ENCODE assay signal across 8 mouse cellular contexts in the genomic region with DNA sequence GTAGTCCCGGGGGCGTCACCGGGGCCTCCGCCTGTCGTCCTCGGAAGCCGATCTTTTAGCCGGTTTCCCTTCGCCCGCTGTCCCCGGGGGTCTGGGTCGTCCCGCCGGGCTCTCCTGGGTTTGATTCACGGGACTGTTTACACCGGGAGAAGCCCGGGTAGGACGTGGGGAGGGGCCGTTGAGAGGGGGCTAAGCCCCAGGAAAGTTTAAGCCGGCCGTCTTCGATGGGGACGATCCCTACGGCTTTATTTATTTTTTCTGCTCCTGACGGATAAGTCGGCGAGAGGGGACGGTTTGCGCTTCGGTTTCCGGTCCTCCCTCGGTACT. TPM values are rescaled to one million over a fixed set of nuclear protein-coding genes. Genes with fewer than 3 reads are reported as not detected.
DNase-seq lines count a peak whose midpoint lies in the region; ATAC-seq and TF ChIP-seq lines count a peak whose summit lies in the region.

No protein-coding gene starts in this region.

- TF ChIP-seq EP300 in stomach, postnatal 0 days (optimal IDR thresholded peaks at IDR 0.05) = no peak

- no peaks in the 10 kb centered on the region for H3K36me3 ChIP-seq in thymus, adult 2 months (ENCODE audit: control insufficient read depth, insufficient read depth, low read length)
- H3K36me3 ChIP-seq in limb, embryonic 15.5 days = peaks cover 6% of the 10 kb centered on the region; the same call in 1 of the 2 replicates
- H3K36me3 ChIP-seq in stomach, postnatal 0 days (ENCODE audit: control insufficient read depth, insufficient read depth, low read length) = no peaks in the 10 kb centered on the region

- no peaks in the 10 kb centered on the region for H3K9me3 ChIP-seq in limb, embryonic 15.5 days
- no peaks in the 10 kb centered on the region for H3K9me3 ChIP-seq in stomach, postnatal 0 days (ENCODE audit: control insufficient read depth, low read length)

- TF ChIP-seq POLR2A in thymus, adult 2 months (IDR thresholded peaks at IDR 0.05; ENCODE audit: control insufficient read depth, extremely low read depth, insufficient read depth, low read length, poor library complexity) = no peak

- H3K9ac ChIP-seq in limb, embryonic 15.5 days = peak overlapping the region; percentile 88
- peak overlapping the region; percentile 93 for H3K9ac ChIP-seq in stomach, postnatal 0 days (ENCODE audit: low read length)

- peak; percentile 49 for ATAC-seq in limb, embryonic 15.5 days (ENCODE audit: insufficient number of reproducible peaks, low FRiP score, low TSS enrichment, low read depth)
- ATAC-seq in stomach, postnatal 0 days (ENCODE audit: low FRiP score, low TSS enrichment) = no peak

- no peak for DNase-seq in gastrocnemius, adult 2 months
- DNase-seq in gastrocnemius, postnatal 10 days = no peak
- DNase-seq in thymus, adult 2 months = no peak
- no peak for DNase-seq in thymus, postnatal 25 days
- no peak for DNase-seq in stomach, postnatal 0 days (ENCODE audit: low spot score)
- DNase-seq in cerebellum, postnatal 36 days = no peak
- no peak for DNase-seq in spleen, postnatal 4 days (ENCODE audit: low spot score in 2 of 2)

- peak overlapping the region; percentile 67 for H3K4me2 ChIP-seq in limb, embryonic 15.5 days
- peak overlapping the region; percentile 89 for H3K4me2 ChIP-seq in stomach, postnatal 0 days (replicated peaks; ENCODE audit: low read depth)

- no peak for TF ChIP-seq CTCF in gastrocnemius, adult 2 months (IDR thresholded peaks at IDR 0.05)
- no peak for TF ChIP-seq CTCF in thymus, adult 2 months (IDR thresholded peaks at IDR 0.05; ENCODE audit: borderline replicate concordance, control insufficient read depth, extremely low read depth, insufficient read depth, low read length, poor library complexity)
- TF ChIP-seq CTCF in stomach, postnatal 0 days (IDR thresholded peaks at IDR 0.05; ENCODE audit: low read depth) = no peak

- under 1% methylated on average over 32 of the region's 32 CpGs for WGBS in thymus, adult 2 months
- WGBS in limb, embryonic 15.5 days = under 1% methylated on average over 32 of the region's 32 CpGs
- WGBS in stomach, postnatal 0 days = under 1% methylated on average over 32 of the region's 32 CpGs

- peaks cover 15% of the 10 kb centered on the region for H3K4me1 ChIP-seq in thymus, adult 2 months (replicated peaks; ENCODE audit: control insufficient read depth, insufficient read depth, low read length)
- peaks cover 25% of the 10 kb centered on the region for H3K4me1 ChIP-seq in limb, embryonic 15.5 days
- H3K4me1 ChIP-seq in stomach, postnatal 0 days (replicated peaks; ENCODE audit: control insufficient read depth, insufficient read depth) = 0 out of 2 replicates have a peak, but pooled peaks cover 12% of the 10 kb centered on the region

- H3K27me3 ChIP-seq in thymus, adult 2 months (ENCODE audit: control insufficient read depth, insufficient read depth, low read length) = no peaks in the 10 kb centered on the region
- H3K27me3 ChIP-seq in limb, embryonic 15.5 days = no peaks in the 10 kb centered on the region
- H3K27me3 ChIP-seq in stomach, postnatal 0 days (ENCODE audit: control insufficient read depth, insufficient read depth, low read length) = no peaks in the 10 kb centered on the region

- peak overlapping the region; percentile 96 for H3K27ac ChIP-seq in gastrocnemius, adult 2 months
- H3K27ac ChIP-seq in thymus, adult 2 months (ENCODE audit: control insufficient read depth, insufficient read depth, low read length) = peak overlapping the region; percentile 52; the same call in 1 of the 2 replicates
- peak overlapping the region; percentile 98 for H3K27ac ChIP-seq in limb, embryonic 15.5 days
- H3K27ac ChIP-seq in stomach, postnatal 0 days (replicated peaks) = peak overlapping the region; percentile 98

- intact Hi-C loops in gastrocnemius, adult 2 months (cut with DNase I) = loop anchor here (5.0 to 10.0 kb wide), 2 partner anchors 376 to 474 kb away; a partner anchor contains a TSS

- H3K4me3 ChIP-seq in gastrocnemius, adult 2 months = peak overlapping the region; percentile 93
- peak overlapping the region; percentile 97 for H3K4me3 ChIP-seq in thymus, adult 2 months (ENCODE audit: control insufficient read depth, insufficient read depth, low read length)
- peak overlapping the region; percentile 83 for H3K4me3 ChIP-seq in limb, embryonic 15.5 days
- H3K4me3 ChIP-seq in stomach, postnatal 0 days (ENCODE audit: low read depth, low read length) = peak overlapping the region; percentile 91

RNA-seq across cellular contexts. Expression of a gene that starts 0.6 kb away (rescaled TPM):
- 1 to 10 TPM; 5.0 to 8.9 TPM for total RNA-seq in gastrocnemius, adult 2 months (2021)
- total RNA-seq in gastrocnemius, postnatal 10 days (2021) = 1 to 10 TPM; 6.7 to 7.5 TPM
- polyA plus RNA-seq in thymus, adult 2 months (2012; rRNA removed) = 25.0 and 29.0 TPM in 2 replicates
- polyA plus RNA-seq in limb, embryonic 15.5 days (2015; fragmentation: Nextera tagmentation; extraction: Ambion mirVana) = 8.7 and 10.0 TPM in 2 replicates
- 5.7 and 5.8 TPM in 2 replicates for polyA plus RNA-seq in stomach, postnatal 0 days (2015; fragmentation: Nextera tagmentation; extraction: Ambion mirVana)
